Mouse (Mus musculus): ENCODE data around the gene Gm27179. TPM values are rescaled to one million over a fixed set of nuclear protein-coding genes. Genes with fewer than 3 reads are reported as not detected.
"Not testable (repeated sequence)": the region's sequence is repeated elsewhere in the genome, so short reads cannot be mapped to it uniquely, and the experiment has no call there.

Gene Gm27179
- total RNA-seq, 2 experiments from 2014 or later, result not detected

- DNase-seq (ENCODE audit: low spot score in 2 of 2), result not testable (repeated sequence)
Observed at GRCm38 (mm10) chr14:69473941-69474646, 38.3 kb downstream of the Gm27179 start.

- not testable (repeated sequence) for DNase-seq (ENCODE audit: low spot score in 2 of 2)
Observed at GRCm38 (mm10) chr14:69473322-69473721, 39.0 kb downstream of the Gm27179 start.

- not testable (repeated sequence) for DNase-seq (ENCODE audit: low spot score in 2 of 2)
Observed at GRCm38 (mm10) chr14:69470122-69470708, 42.1 kb downstream of the Gm27179 start.

- DNase-seq (ENCODE audit: low spot score in 2 of 2), result not testable (repeated sequence)
Observed at GRCm38 (mm10) chr14:69467612-69468366, 44.6 kb downstream of the Gm27179 start.

GRCm38 (mm10) chr14:69464465-69464864 lies 47.9 kb downstream of the Gm27179 start:
- DNase-seq (ENCODE audit: low spot score in 2 of 2), result not testable (repeated sequence)

Other genes with a start within 250 kb of the Gm27179 start
- under 1 TPM; 0.06 to 0.11 TPM for gene Synb, start 218.2 kb downstream of the Gm27179 start, total RNA-seq (2021)
- gene Gm16867, start 9.2 kb downstream of the Gm27179 start, total RNA-seq (2021), result 10 to 100 TPM in 1 of 2 experiments, 1 to 10 TPM in 1; 7.2 to 12.1 TPM
- gene Entpd4b, start 42.9 kb upstream of the Gm27179 start, total RNA-seq (2021), result 10 to 100 TPM; 57.6 to 57.9 TPM